Mouse (Mus musculus): ENCODE data around the gene Plcb4. TPM values are rescaled to one million over a fixed set of nuclear protein-coding genes. Genes with fewer than 3 reads are reported as not detected.

The Plcb4 gene
- polyA plus RNA-seq, 1 experiment from 2014 or later: 8.6 TPM

DNA sequence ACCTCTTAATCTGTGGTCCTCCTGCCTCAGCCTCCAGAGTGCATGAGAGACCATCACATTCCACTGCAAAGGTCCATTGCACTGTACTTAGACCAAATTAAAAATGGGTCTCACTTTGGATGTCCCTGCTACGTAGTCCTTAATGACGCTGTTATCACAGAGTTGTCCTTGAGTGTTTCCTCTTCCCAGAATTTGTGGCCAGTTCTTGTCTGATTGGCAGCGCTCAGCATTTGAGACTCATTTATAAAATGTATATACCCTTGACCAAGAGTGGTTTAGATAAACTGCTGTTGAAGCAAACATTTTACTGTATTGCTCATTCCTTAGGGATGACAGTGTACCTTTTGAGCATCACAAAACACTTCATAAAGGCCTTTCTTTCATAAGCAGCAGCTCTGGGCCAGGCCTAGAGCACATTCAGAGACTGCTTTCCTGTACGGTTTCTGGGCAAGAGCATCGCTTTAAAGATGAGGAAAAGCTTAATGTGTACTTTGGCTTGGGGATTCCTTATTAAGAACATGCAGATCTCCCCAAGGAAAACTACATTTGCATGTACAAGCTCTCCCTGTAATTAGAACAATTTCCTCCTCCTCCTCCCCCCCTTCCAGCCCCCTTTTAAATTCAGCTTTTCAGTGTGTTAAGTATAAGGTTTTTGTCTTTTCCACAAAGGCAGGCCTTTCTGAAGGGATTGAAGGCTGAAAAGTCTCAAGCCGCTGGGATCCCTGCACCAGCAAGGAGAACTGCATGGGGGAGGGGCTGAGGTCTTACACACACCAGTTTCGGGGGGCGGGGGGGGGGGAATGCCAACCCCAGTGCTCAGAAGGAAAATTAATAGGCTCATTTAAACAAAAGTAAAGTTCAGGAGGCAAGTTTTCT is 52.5 kb downstream of the Plcb4 start:
- WGBS: 39% methylated on average over 8 of the region's 8 CpGs
- Histone ChIP-seq H3K9ac (ENCODE audit: low read depth, low read length) (no peak overlapping the region), H3K27me3 (ENCODE audit: insufficient read depth, low read length) (no peaks in the 10 kb centered on the region), H3K36me3 (ENCODE audit: insufficient read depth, low read length) (no peaks in the 10 kb centered on the region), H3K4me1 (replicated peaks; ENCODE audit: insufficient read depth, low read length) (0 out of 2 replicates have a peak, but pooled peaks cover 4% of the 10 kb centered on the region), H3K4me3 (replicated peaks; ENCODE audit: low read depth, low read length) (no peak overlapping the region), H3K27ac (peak overlapping the region; percentile 62), H3K9me3 (replicated peaks; ENCODE audit: low read length) (no peaks in the 10 kb centered on the region), H3K4me2 (ENCODE audit: low read length) (peak overlapping the region; percentile 30; the same call in 1 of the 2 replicates)
- ATAC-seq (replicated peaks; ENCODE audit: low FRiP score, low read depth) (0 out of 2 replicates have a peak, but pooled peaks have one; percentile 53), DNase-seq (ENCODE audit: low spot score) (peak; percentile 58)
- no peak for TF ChIP-seq CTCF (IDR thresholded peaks at IDR 0.05; ENCODE audit: low read depth)

DNA sequence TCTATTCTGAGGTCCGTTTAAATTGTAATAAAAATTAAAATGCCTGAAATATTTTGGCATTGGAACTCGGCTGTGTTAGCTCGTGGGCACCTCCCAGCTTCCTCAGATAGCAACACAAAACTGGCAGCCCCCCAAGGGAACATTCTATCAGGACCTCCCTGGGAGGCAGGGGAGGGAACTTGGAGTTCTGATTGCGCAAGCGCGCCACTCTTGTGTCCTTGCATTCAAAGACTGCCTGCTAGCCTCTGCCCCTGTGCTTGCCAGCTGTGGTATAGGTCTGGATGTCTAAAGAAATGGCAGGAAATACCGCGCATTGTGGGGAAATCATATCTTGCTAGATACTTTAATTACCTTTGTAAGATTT is 53.1 kb downstream of the Plcb4 start:
- no peaks in the 10 kb centered on the region for H3K36me3 ChIP-seq (ENCODE audit: insufficient read depth, low read length)
- peak overlapping the region; percentile 30; the same call in 1 of the 2 replicates for H3K4me2 ChIP-seq (ENCODE audit: low read length)
- H3K27me3 ChIP-seq (ENCODE audit: insufficient read depth, low read length): no peaks in the 10 kb centered on the region
- ATAC-seq (replicated peaks; ENCODE audit: low FRiP score, low read depth) (peak; percentile 70; the same call in 1 of the 2 replicates), DNase-seq (ENCODE audit: low spot score) (peak; percentile 86)
- H3K9ac ChIP-seq (ENCODE audit: low read depth, low read length): no peak overlapping the region
- H3K4me1 ChIP-seq (replicated peaks; ENCODE audit: insufficient read depth, low read length): 0 out of 2 replicates have a peak, but pooled peaks cover 4% of the 10 kb centered on the region
- H3K9me3 ChIP-seq (replicated peaks; ENCODE audit: low read length): no peaks in the 10 kb centered on the region
- TF ChIP-seq CTCF (IDR thresholded peaks at IDR 0.05; ENCODE audit: low read depth): peak; percentile 24; the same call in 1 of the 2 replicates
- peak overlapping the region; percentile 62 for H3K27ac ChIP-seq
- no peak overlapping the region for H3K4me3 ChIP-seq (replicated peaks; ENCODE audit: low read depth, low read length)
- WGBS: 19% methylated on average over 8 of the region's 8 CpGs

DNA sequence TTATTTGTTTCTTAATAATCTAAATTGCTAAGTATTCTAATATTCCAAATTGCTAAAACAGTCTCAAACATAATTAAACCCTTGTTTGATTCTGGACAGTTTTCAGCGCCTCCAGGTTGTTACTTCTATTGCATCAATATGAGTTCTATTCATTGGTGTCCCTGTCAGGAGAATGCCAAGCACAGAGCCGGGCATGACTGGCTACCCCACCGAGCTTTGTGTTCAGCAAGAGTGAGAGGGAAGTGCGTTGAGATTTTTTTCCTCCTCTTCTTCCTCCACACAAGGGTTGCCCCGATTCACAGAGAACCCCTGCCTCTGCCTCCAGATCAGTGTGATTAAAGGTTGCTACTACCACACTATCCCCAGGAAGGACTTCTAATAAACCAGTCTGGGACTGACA is 53.5 kb downstream of the Plcb4 start:
- Histone ChIP-seq H3K9ac (ENCODE audit: low read depth, low read length) (no peak overlapping the region), H3K36me3 (ENCODE audit: insufficient read depth, low read length) (no peaks in the 10 kb centered on the region), H3K4me1 (replicated peaks; ENCODE audit: insufficient read depth, low read length) (peaks cover 4% of the 10 kb centered on the region; the same call in 1 of the 2 replicates), H3K27ac (no peak overlapping the region), H3K9me3 (replicated peaks; ENCODE audit: low read length) (no peaks in the 10 kb centered on the region), H3K27me3 (ENCODE audit: insufficient read depth, low read length) (no peaks in the 10 kb centered on the region), H3K4me2 (ENCODE audit: low read length) (no peak overlapping the region), H3K4me3 (replicated peaks; ENCODE audit: low read depth, low read length) (no peak overlapping the region)
- no peak for TF ChIP-seq CTCF (IDR thresholded peaks at IDR 0.05; ENCODE audit: low read depth)
- ATAC-seq (replicated peaks; ENCODE audit: low FRiP score, low read depth) (no peak), DNase-seq (ENCODE audit: low spot score) (no peak)
- 46% methylated on average over 5 of the region's 5 CpGs for WGBS

DNA sequence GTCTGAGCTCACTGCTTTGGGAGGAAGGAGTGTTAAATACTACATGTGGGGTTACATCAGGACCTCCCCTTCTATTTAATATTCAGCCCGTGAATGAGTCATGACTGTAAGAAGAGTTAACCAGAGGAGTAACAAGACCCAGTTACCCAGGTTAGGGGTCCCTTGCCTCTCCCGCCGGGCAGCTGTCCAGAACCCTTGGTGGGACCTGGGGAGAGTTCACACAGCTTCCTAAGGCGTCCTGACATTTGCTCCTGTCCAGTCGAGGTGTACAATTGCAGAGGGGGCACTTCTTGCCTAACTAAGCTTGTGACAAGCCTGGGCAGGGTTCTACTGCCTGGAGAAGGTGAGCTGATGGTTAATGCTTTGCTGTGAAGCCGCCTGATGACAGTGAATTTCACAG is 54.1 kb downstream of the Plcb4 start:
- no peak overlapping the region for H3K9ac ChIP-seq (ENCODE audit: low read depth, low read length)
- H3K4me3 ChIP-seq (replicated peaks; ENCODE audit: low read depth, low read length): no peak overlapping the region
- H3K4me1 ChIP-seq (replicated peaks; ENCODE audit: insufficient read depth, low read length): peaks cover 7% of the 10 kb centered on the region; the same call in 1 of the 2 replicates
- no peaks in the 10 kb centered on the region for H3K9me3 ChIP-seq (replicated peaks; ENCODE audit: low read length)
- no peak overlapping the region for H3K4me2 ChIP-seq (ENCODE audit: low read length)
- no peak for TF ChIP-seq CTCF (IDR thresholded peaks at IDR 0.05; ENCODE audit: low read depth)
- no peak for DNase-seq (ENCODE audit: low spot score)
- no peaks in the 10 kb centered on the region for H3K36me3 ChIP-seq (ENCODE audit: insufficient read depth, low read length)
- WGBS: 54% methylated on average over 6 of the region's 6 CpGs
- no peaks in the 10 kb centered on the region for H3K27me3 ChIP-seq (ENCODE audit: insufficient read depth, low read length)
- no peak overlapping the region for H3K27ac ChIP-seq
- no peak for ATAC-seq (replicated peaks; ENCODE audit: low FRiP score, low read depth)

DNA sequence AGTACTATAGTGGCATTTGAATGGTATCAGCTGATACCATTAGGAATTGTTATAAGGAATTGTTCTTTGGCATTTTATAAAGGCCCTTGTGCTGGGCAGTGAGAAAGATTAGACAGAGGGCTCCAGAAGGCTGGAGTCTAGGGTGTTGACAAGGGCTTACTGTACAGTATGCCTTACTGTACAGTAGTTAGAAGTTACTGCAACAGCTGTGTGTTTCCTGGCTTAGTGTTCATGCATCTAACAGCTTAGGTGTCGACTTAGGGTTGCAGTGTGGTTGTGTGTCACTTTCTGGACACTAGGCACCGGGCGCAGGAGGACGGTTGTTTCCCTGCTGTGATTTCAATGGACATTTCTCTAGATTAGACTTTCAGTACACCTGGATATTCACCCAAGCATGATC is 57.4 kb downstream of the Plcb4 start:
- TF ChIP-seq CTCF (IDR thresholded peaks at IDR 0.05; ENCODE audit: low read depth): no peak
- ATAC-seq (replicated peaks; ENCODE audit: low FRiP score, low read depth): no peak
- no peak for DNase-seq (ENCODE audit: low spot score)
- Histone ChIP-seq H3K27ac (no peak overlapping the region), H3K4me2 (ENCODE audit: low read length) (no peak overlapping the region), H3K27me3 (ENCODE audit: insufficient read depth, low read length) (no peaks in the 10 kb centered on the region), H3K9ac (ENCODE audit: low read depth, low read length) (no peak overlapping the region), H3K4me1 (replicated peaks; ENCODE audit: insufficient read depth, low read length) (peaks cover 5% of the 10 kb centered on the region; the same call in 1 of the 2 replicates), H3K9me3 (replicated peaks; ENCODE audit: low read length) (no peaks in the 10 kb centered on the region), H3K36me3 (ENCODE audit: insufficient read depth, low read length) (no peaks in the 10 kb centered on the region), H3K4me3 (replicated peaks; ENCODE audit: low read depth, low read length) (no peak overlapping the region)
- WGBS: 91% methylated on average over 4 of the region's 4 CpGs

DNA sequence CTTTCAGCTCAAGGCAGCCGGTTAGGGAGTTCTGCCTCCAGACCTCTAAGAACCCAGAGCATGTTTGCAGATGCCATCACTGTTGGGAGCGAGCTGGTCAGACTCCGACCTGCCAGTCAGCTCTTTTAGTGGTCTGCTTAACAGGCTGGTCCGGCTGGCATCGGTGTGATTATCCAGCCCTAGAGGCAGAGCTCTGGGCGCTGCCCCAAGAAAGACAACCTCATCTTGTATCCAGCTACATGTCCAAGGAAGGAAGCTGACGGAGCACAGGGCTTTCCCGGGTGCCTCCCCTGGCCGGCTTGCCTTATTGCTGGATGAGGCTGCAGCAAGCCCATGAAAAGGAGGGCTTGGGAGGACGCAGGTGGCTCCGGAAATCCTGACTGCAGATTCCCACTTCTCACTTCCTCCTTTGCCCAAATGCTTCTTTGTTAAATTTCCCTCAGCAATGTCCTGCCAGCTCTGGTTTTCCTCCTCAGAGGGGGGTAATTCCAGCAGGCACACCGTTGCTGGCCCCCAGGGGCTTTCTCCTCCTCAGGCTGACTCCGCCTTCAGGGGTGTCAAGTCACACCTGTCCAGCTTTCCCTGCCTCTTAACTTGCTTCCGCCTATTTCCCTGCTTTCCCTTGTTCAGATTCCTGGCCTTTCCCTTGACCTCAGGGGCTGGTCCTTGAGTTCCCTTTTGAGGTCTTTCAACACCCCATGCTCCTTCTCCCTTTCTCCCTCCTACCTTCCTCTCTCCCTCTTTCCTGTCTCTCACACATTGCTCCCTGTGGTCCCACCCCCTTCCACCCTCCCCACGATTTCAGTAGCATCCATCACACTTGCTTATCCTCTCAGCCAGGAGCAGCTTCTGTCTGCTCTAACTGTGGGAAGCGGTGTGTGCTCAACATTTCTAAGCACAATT is 58.7 kb downstream of the Plcb4 start:
- Histone ChIP-seq H3K4me2 (ENCODE audit: low read length) (peak overlapping the region; percentile 54), H3K9me3 (replicated peaks; ENCODE audit: low read length) (no peaks in the 10 kb centered on the region), H3K27ac (0 out of 2 replicates have a peak overlapping the region, but pooled peaks have one; percentile 3), H3K9ac (ENCODE audit: low read depth, low read length) (peak overlapping the region; percentile 40; the same call in 1 of the 2 replicates), H3K27me3 (ENCODE audit: insufficient read depth, low read length) (no peaks in the 10 kb centered on the region), H3K4me3 (replicated peaks; ENCODE audit: low read depth, low read length) (0 out of 2 replicates have a peak overlapping the region, but pooled peaks have one; percentile 11), H3K36me3 (ENCODE audit: insufficient read depth, low read length) (no peaks in the 10 kb centered on the region), H3K4me1 (replicated peaks; ENCODE audit: insufficient read depth, low read length) (peaks cover 3% of the 10 kb centered on the region; the same call in 1 of the 2 replicates)
- TF ChIP-seq CTCF (IDR thresholded peaks at IDR 0.05; ENCODE audit: low read depth): no peak
- ATAC-seq (replicated peaks; ENCODE audit: low FRiP score, low read depth) (no peak), DNase-seq (ENCODE audit: low spot score) (peak; percentile 38)
- 17% methylated on average over 16 of the region's 16 CpGs for WGBS

All from kidney, postnatal 0 days (tissue).